Mouse (Mus musculus) stomach, postnatal 0 days (tissue): ENCODE results near the gene Dnm3. TPM values are rescaled to one million over a fixed set of nuclear protein-coding genes. Genes with fewer than 3 reads are reported as not detected.

ENCODE experiments used
- ATAC-seq: fragments of 200-750 bp; cut with Nextera tagmentation; 2 replicates; pipeline ENCODE4 v1.8.0; 2017; ENCODE audit not compliant: low FRiP score, low TSS enrichment
- DNase-seq: peaks from one replicate; pipeline ENCODE4 v3.0.0-alpha.2; 2016; ENCODE audit warnings: low spot score
- H3K27ac ChIP-seq: fragments of 300-500 bp; sonication (generic); replicated peaks from 2 replicates; pipeline ENCODE4 v1.5.1; 2014; ENCODE audit warnings: mild to moderate bottlenecking, control low read depth
- H3K27me3 ChIP-seq: fragments of 300-500 bp; sonication (generic); 2 replicates; pipeline ENCODE4 v1.6.1; 2014; ENCODE audit warnings: low read length; ENCODE audit not compliant: control insufficient read depth, insufficient read depth
- H3K36me3 ChIP-seq: fragments of 300-500 bp; sonication (generic); 2 replicates; pipeline ENCODE4 v1.6.1; 2014; ENCODE audit warnings: low read length, mixed read lengths; ENCODE audit not compliant: control insufficient read depth, insufficient read depth
- H3K4me1 ChIP-seq: fragments of 300-500 bp; sonication (generic); replicated peaks from 2 replicates; pipeline ENCODE4 v1.6.1; 2014; ENCODE audit warnings: antibody characterized with exemption; ENCODE audit not compliant: control insufficient read depth, insufficient read depth
- H3K4me2 ChIP-seq: fragments of 300-500 bp; sonication (generic); replicated peaks from 2 replicates; pipeline ENCODE4 v1.6.1; 2014; ENCODE audit warnings: low read depth, mild to moderate bottlenecking, control low read depth, moderate library complexity
- H3K4me3 ChIP-seq: fragments of 300-500 bp; sonication (generic); 2 replicates; pipeline ENCODE4 v1.5.1; 2014; ENCODE audit warnings: low read depth, low read length, control low read depth
- H3K9ac ChIP-seq: fragments of 300-500 bp; sonication (generic); 2 replicates; pipeline ENCODE4 v1.6.1; 2014; ENCODE audit warnings: mild to moderate bottlenecking, low read length, control low read depth, mixed read lengths
- H3K9me3 ChIP-seq: fragments of 300-500 bp; sonication (generic); 2 replicates; pipeline ENCODE4 v1.6.1; 2016; ENCODE audit warnings: low read length; ENCODE audit not compliant: control insufficient read depth
- CTCF ChIP-seq: IDR thresholded peaks from 2 replicates; pipeline ENCODE4 v1.5.1; 2016; ENCODE audit warnings: antibody characterized with exemption, low read depth, mild to moderate bottlenecking, moderate library complexity
- EP300 ChIP-seq: optimal IDR thresholded peaks from 2 replicates; pipeline ENCODE3; 2016; ENCODE audit warnings: antibody characterized with exemption
- WGBS: fragments of 180-500 bp; shearing (Covaris S2); extraction: QIAGEN DNeasy Blood & Tissue Kit; methylation state at CpG from one replicate; pipeline ENCODE4 v1.1.7; 2014; 5-methylcytosine and 5-hydroxymethylcytosine counted together
- polyA plus RNA-seq: library from polyadenylated mRNA; unstranded; fragments of >200 nt; fragmentation: Nextera tagmentation; extraction: Ambion mirVana; gene quantifications from 2 replicates; pipeline ENCODE4 v1.2.1, GENCODE M21; 2015

Dnm3 gene
- polyA plus RNA-seq, 1 experiment from 2014 or later, result 2.1 TPM

GRCm38 (mm10) chr1:162188744-162189143, 289.1 kb downstream of the Dnm3 start:
- no peak for ATAC-seq

DNA sequence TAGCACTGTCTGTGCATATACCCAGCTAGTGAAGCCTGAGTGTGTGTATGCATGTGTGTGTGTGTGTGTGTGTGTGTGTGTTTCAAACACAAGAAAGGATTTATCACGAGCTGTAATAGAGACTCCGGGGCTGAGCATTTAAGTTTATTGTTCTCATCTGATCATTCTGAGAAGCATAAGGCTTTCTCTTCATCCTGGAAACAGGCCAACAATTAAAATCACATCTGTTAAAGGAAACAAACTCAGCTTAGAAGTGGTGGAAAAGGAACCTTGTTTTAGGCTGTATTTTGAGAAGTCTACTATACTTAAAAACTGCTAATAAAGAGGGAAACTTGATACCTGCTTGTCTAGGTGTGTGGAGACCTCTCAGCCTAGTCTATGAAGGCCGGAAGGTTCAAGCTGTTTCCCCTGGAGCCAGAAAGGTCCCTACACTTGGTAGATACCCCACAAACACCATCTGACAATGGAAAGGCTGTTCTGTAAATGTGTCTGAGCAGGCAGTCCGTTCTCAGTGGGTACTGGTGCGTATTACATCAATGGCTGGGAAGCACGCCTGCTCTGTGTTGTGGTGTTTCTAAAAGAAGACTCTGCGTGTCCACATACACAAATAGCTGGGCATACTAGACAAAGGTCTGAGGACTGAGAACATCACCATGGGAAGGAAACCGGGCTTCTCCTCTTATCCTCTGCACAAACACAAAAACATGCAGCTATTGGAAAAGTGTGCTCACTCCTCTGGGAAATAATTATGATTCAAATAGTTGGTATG, 290.3 kb downstream of the Dnm3 start:
- 39% methylated on average over 8 of the region's 8 CpGs for WGBS
- no peaks in the 10 kb centered on the region for H3K27me3 ChIP-seq
- peak overlapping the region; percentile 85 for H3K27ac ChIP-seq
- no peak for TF ChIP-seq EP300
- TF ChIP-seq CTCF, result no peak
- no peaks in the 10 kb centered on the region for H3K9me3 ChIP-seq
- H3K36me3 ChIP-seq, result no peaks in the 10 kb centered on the region
- H3K4me2 ChIP-seq, result no peak overlapping the region
- DNase-seq, result no peak
- peak; percentile 18; the same call in 1 of the 2 replicates for ATAC-seq
- H3K4me1 ChIP-seq, result peaks cover 3% of the 10 kb centered on the region
- no peak overlapping the region for H3K4me3 ChIP-seq
- H3K9ac ChIP-seq, result no peak overlapping the region

More at GRCm38 (mm10) chr1:162188744-162189143, 289.1 kb downstream of the Dnm3 start:
- no peak overlapping the region for H3K4me2 ChIP-seq
- WGBS, result 84% methylated on average over 4 of the region's 4 CpGs
- H3K4me1 ChIP-seq, result peaks cover 3% of the 10 kb centered on the region
- TF ChIP-seq CTCF (no peak), EP300 (no peak)
- H3K27me3 ChIP-seq, result no peaks in the 10 kb centered on the region
- no peaks in the 10 kb centered on the region for H3K9me3 ChIP-seq
- H3K4me3 ChIP-seq, result no peak overlapping the region
- no peak overlapping the region for H3K9ac ChIP-seq
- H3K36me3 ChIP-seq, result no peaks in the 10 kb centered on the region
- no peak overlapping the region for H3K27ac ChIP-seq
- DNase-seq, result no peak

DNA sequence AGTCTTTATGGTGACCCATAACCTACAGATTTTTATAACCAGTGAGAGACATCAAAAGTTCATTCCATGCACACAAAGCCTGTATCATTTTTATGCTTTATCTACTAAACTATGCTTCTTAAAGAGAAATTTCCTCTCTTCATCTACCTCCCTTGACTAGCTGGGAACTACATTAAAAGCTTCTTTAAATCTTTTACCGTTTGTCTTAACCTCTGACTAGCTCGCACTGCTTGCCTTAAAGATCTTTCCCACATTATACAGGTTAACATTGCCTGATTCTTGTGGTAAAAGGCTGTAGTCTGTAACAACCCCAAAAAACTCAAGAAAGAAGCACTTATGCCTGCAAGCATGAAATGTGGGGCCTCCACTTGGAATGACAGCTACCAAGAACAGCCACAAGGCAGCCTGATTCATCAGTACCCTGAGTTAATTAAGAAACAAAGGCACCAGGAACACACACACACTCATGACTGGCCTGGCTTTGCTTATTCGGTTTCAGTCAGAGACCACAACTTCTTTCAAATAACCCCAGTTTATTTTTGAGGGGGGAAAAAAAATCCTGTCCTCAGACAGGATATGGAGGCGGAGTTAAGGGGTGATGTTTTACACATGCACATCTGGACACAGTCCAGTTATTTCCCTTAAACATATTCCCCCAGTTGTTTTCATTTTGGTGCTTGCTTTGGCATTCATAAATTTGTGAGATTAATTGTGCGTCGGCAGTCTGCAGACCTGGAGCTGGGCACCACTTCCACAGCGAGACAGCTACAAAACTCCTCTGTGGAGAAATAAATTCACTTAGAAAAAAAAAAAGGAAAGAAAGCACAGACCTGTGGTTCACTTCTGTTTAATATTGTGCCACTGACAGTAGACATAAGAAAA, 291.1 kb downstream of the Dnm3 start:
- no peaks in the 10 kb centered on the region for H3K9me3 ChIP-seq
- no peak overlapping the region for H3K9ac ChIP-seq
- H3K4me1 ChIP-seq, result peaks cover 3% of the 10 kb centered on the region
- no peak overlapping the region for H3K4me3 ChIP-seq
- DNase-seq (no peak), ATAC-seq (no peak)
- TF ChIP-seq CTCF (no peak), EP300 (no peak)
- 31% methylated on average over 7 of the region's 7 CpGs for WGBS
- H3K4me2 ChIP-seq, result no peak overlapping the region
- H3K27me3 ChIP-seq, result no peaks in the 10 kb centered on the region
- H3K36me3 ChIP-seq, result no peaks in the 10 kb centered on the region
- H3K27ac ChIP-seq, result peak overlapping the region; percentile 85

GRCm38 (mm10) chr1:162184003-162184748, 293.7 kb downstream of the Dnm3 start:
- WGBS, result 36% methylated on average over 14 of the region's 14 CpGs
- TF ChIP-seq EP300, result no peak
- no peak for TF ChIP-seq CTCF
- peak overlapping the region; percentile 45 for H3K27ac ChIP-seq
- no peak overlapping the region for H3K4me2 ChIP-seq
- no peak overlapping the region for H3K4me3 ChIP-seq
- no peaks in the 10 kb centered on the region for H3K36me3 ChIP-seq
- ATAC-seq (peak; percentile 29; the same call in 1 of the 2 replicates), DNase-seq (peak; percentile 35)
- no peaks in the 10 kb centered on the region for H3K27me3 ChIP-seq
- H3K4me1 ChIP-seq, result peaks cover 3% of the 10 kb centered on the region
- H3K9ac ChIP-seq, result no peak overlapping the region
- H3K9me3 ChIP-seq, result no peaks in the 10 kb centered on the region

DNA sequence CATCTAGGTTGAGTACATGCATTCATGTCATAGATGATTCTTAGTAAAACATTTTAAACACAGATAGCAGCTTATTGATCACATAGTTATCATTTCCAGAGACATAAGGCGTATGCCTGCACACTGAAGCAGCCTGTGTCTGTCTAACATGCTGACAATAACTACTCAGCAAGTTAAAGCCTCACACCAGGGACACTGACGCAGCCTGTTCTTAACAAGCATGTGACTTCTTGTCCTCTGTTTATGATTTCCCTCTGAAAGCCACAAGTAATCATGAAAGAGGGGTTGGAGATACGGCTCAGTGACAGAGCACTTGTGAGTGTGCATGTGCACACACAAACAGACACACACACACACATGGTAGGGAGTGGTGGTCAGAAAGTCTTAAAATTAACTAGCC, 294.4 kb downstream of the Dnm3 start:
- Histone ChIP-seq H3K27me3 (no peaks in the 10 kb centered on the region), H3K4me2 (no peak overlapping the region), H3K9ac (no peak overlapping the region), H3K36me3 (no peaks in the 10 kb centered on the region), H3K4me3 (no peak overlapping the region), H3K27ac (no peak overlapping the region), H3K9me3 (no peaks in the 10 kb centered on the region), H3K4me1 (peaks cover 3% of the 10 kb centered on the region)
- no peak for TF ChIP-seq CTCF
- TF ChIP-seq EP300, result no peak
- ATAC-seq (no peak), DNase-seq (no peak)
- 56% methylated on average over 3 of the region's 3 CpGs for WGBS
